Mouse (Mus musculus): ENCODE measurements around the gene H2al1j.
"Not testable (repeated sequence)": the region's sequence is repeated elsewhere in the genome, so short reads cannot be mapped to it uniquely, and the experiment has no call there.

DNA sequence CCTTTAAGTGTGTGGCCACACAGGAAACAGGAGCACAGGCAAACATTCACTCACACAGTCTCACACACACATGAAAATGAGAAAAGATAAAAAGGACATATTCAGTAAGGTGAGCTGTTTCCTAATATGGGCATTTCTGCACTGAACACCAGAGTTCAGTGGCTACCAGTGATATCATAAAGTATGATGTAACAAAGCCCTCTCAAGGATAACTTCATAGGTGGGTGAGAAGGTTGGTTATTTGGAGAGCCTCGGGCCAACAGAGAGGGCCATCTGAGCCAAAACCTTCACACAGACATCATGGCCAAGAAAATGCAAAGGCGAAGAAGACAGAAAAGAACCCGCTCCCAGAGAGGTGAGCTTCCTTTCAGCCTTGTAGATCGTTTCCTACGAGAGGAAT is 3.3 kb upstream of the H2al1j start, which contains the start of gene H2al1i:
- not testable (repeated sequence) for TF ChIP-seq CTCF, EP300 (IDR thresholded peaks at IDR 0.05; ENCODE audit: low read depth)

All from liver, embryonic 14.5 days (tissue).